Mouse (Mus musculus) thymus, adult 2 months (tissue): ENCODE measurements around the gene Txndc11.

Experiments used
- CTCF ChIP-seq: fragments of 200-500 bp; IDR thresholded peaks from 2 replicates; pipeline ENCODE4 v1.5.1; 2012; ENCODE audit warnings: mild to moderate bottlenecking, control low read depth, low read length, moderate library complexity, borderline replicate concordance; ENCODE audit not compliant: control insufficient read depth, poor library complexity, insufficient read depth; ENCODE audit errors: extremely low read depth
- POLR2A ChIP-seq: fragments of 200-500 bp; IDR thresholded peaks from 2 replicates; pipeline ENCODE4 v1.6.1; 2012; ENCODE audit warnings: mild to moderate bottlenecking, low read length, control low read depth, moderate library complexity; ENCODE audit not compliant: control insufficient read depth, poor library complexity, insufficient read depth; ENCODE audit errors: extremely low read depth

- TF ChIP-seq CTCF (no peak), POLR2A (no peak)
Measured at GRCm38 (mm10) chr16:11043239-11043638, 91.2 kb downstream of the Txndc11 start.
